Mouse (Mus musculus) megakaryocyte, embryonic 14.5 days (primary cell): ENCODE measurements around the gene Rrp7a. TPM values are rescaled to one million over a fixed set of nuclear protein-coding genes. Genes with fewer than 3 reads are reported as not detected.

Source experiments
- H3K27me3 ChIP-seq: replicated peaks from 2 replicates; pipeline ENCODE3; 2012; ENCODE audit warnings: inconsistent platforms
- H3K36me3 ChIP-seq: replicated peaks from 2 replicates; pipeline ENCODE3; 2012; ENCODE audit warnings: low read length, inconsistent platforms, mixed read lengths
- H3K4me1 ChIP-seq: 2 replicates; pipeline ENCODE4 v1.6.1; 2012; ENCODE audit warnings: inconsistent platforms
- H3K4me3 ChIP-seq: replicated peaks from 2 replicates; pipeline ENCODE3; 2012; ENCODE audit warnings: moderate library complexity, mild to moderate bottlenecking, inconsistent platforms
- H3K9me3 ChIP-seq: 2 replicates; pipeline ENCODE4 v1.6.1; 2012; ENCODE audit warnings: inconsistent platforms
- FLI1 ChIP-seq: IDR thresholded peaks from 2 replicates; pipeline ENCODE4 v1.6.1; 2012; ENCODE audit warnings: low read length, inconsistent platforms, mixed read lengths
- GATA1 ChIP-seq: IDR thresholded peaks from 3 replicates; pipeline ENCODE4 v1.6.1; 2012; ENCODE audit warnings: mixed read lengths, low read length, inconsistent platforms, borderline replicate concordance
- polyA plus RNA-seq: library from polyadenylated mRNA; stranded (reverse); fragments of >175 nt; gene quantifications from 2 replicates; pipeline ENCODE4 v1.2.3, GENCODE M21; 2012; ENCODE audit warnings: low replicate concordance; ENCODE audit not compliant: insufficient read depth

Gene Rrp7a
- polyA plus RNA-seq, 1 experiment = 59.4 TPM

DNA sequence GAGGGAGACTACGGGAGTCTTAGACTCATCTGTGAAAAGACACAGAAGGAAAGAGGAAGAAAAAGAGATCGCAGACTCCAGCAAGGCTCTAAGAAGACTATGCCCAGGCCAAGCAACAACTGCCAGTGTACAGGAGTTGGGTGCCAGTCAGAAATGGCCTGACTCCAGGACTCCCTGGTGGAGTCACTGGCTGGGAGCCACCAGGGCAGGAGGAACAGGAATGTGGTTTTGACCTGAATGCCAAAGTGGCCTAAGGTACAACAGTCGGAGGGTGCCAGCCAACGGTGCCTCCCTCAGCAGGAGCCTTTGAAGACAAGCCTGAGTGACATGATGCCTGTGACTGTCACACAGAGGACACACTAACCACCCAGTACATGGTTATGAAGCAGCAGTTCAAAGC, 48.4 kb downstream of the Rrp7a start:
- H3K4me3 ChIP-seq = no peak overlapping the region
- peaks cover 13% of the 10 kb centered on the region for H3K4me1 ChIP-seq
- no peak for TF ChIP-seq GATA1
- no peak for TF ChIP-seq FLI1
- peaks cover 16% of the 10 kb centered on the region for H3K9me3 ChIP-seq
- no peaks in the 10 kb centered on the region for H3K36me3 ChIP-seq
- H3K27me3 ChIP-seq = peaks cover 50% of the 10 kb centered on the region

- H3K9me3 ChIP-seq = peaks cover 16% of the 10 kb centered on the region
- H3K27me3 ChIP-seq = peaks cover 37% of the 10 kb centered on the region
- TF ChIP-seq GATA1 = no peak
- no peak for TF ChIP-seq FLI1
- H3K4me1 ChIP-seq = peaks cover 13% of the 10 kb centered on the region
- no peaks in the 10 kb centered on the region for H3K36me3 ChIP-seq
- no peak overlapping the region for H3K4me3 ChIP-seq
Measured at GRCm38 (mm10) chr15:83071752-83072151, 50.8 kb downstream of the Rrp7a start.

- H3K4me3 ChIP-seq = no peak overlapping the region
- H3K4me1 ChIP-seq = peaks cover 8% of the 10 kb centered on the region
- no peaks in the 10 kb centered on the region for H3K36me3 ChIP-seq
- H3K27me3 ChIP-seq = peaks cover 30% of the 10 kb centered on the region
- no peak for TF ChIP-seq GATA1
- TF ChIP-seq FLI1 = no peak
- peaks cover 22% of the 10 kb centered on the region for H3K9me3 ChIP-seq
Measured at GRCm38 (mm10) chr15:83070942-83071341, 51.7 kb downstream of the Rrp7a start.

- peaks cover 17% of the 10 kb centered on the region for H3K27me3 ChIP-seq
- H3K4me1 ChIP-seq = peaks cover 4% of the 10 kb centered on the region; the same call in 1 of the 2 replicates
- TF ChIP-seq FLI1 (no peak), GATA1 (no peak)
Measured at GRCm38 (mm10) chr15:83068270-83068669, 54.3 kb downstream of the Rrp7a start.

GRCm38 (mm10) chr15:83065543-83065942, 57.1 kb downstream of the Rrp7a start:
- TF ChIP-seq GATA1 (no peak), FLI1 (no peak)
- Histone ChIP-seq H3K36me3 (no peaks in the 10 kb centered on the region), H3K27me3 (peaks cover 30% of the 10 kb centered on the region), H3K4me1 (peaks cover 10% of the 10 kb centered on the region; the same call in 1 of the 2 replicates), H3K9me3 (peaks cover 24% of the 10 kb centered on the region), H3K4me3 (no peak overlapping the region)

More at GRCm38 (mm10) chr15:83068270-83068669, 54.3 kb downstream of the Rrp7a start:
- H3K9me3 ChIP-seq = peaks cover 30% of the 10 kb centered on the region
- H3K36me3 ChIP-seq = no peaks in the 10 kb centered on the region
- no peak overlapping the region for H3K4me3 ChIP-seq

Other genes with a start within 250 kb of the Rrp7a start
- 4.5 and 7.5 TPM in 2 replicates for gene Tcf20, start 134.9 kb downstream of the Rrp7a start, polyA plus RNA-seq
- gene Nfam1, start 89.5 kb downstream of the Rrp7a start, polyA plus RNA-seq = 3.8 and 7.7 TPM in 2 replicates
- gene Serhl, start 33.3 kb downstream of the Rrp7a start, polyA plus RNA-seq = 4.7 and 8.1 TPM in 2 replicates
- 69.1 and 81.7 TPM in 2 replicates for gene Poldip3, start 26.6 kb upstream of the Rrp7a start, polyA plus RNA-seq
- 127 and 215 TPM in 2 replicates for gene Cyb5r3, start 49.8 kb upstream of the Rrp7a start, polyA plus RNA-seq
- gene A4galt, start 129.0 kb upstream of the Rrp7a start, polyA plus RNA-seq = not detected in 2 replicates
- 4.4 and 22.6 TPM in 2 replicates for gene Arfgap3, start 227.4 kb upstream of the Rrp7a start, polyA plus RNA-seq